Mouse (Mus musculus) adrenal gland, postnatal 4 days (tissue): Measurements from ENCODE around the gene Mthfd2. TPM values are rescaled to one million over a fixed set of nuclear protein-coding genes. Genes with fewer than 3 reads are reported as not detected.
"Not testable (repeated sequence)": the region's sequence is repeated elsewhere in the genome, so short reads cannot be mapped to it uniquely, and the experiment has no call there.

Source experiments
- DNase-seq, 2 experiments: peaks; one replicate each; pipeline ENCODE4 v3.0.0; 2021 to 2022; ENCODE audit warnings: low spot score in 2 of 2, mixed read lengths in 2 of 2
- long read RNA-seq, 2 experiments: library from polyadenylated mRNA; stranded (forward); transcript quantifications; one replicate each; pipeline ENCODE4 v2.0.0; 2021
- total RNA-seq, 2 experiments: library from RNA; stranded (reverse); gene quantifications; 2 replicates each; pipeline ENCODE4 v1.2.3; 2021

Mthfd2 gene
- total RNA-seq = 10 to 100 TPM; 18.2 to 23.8 TPM
- long read RNA-seq, experiment 1, transcript Mthfd2-201 (8 exons, 2,085 nt) = major isoform, 12 of 16 reads
- long read RNA-seq, experiment 1, partial matches to known transcripts = 1 of 16 reads
- long read RNA-seq, experiment 1, other reads (novel, unspliced or antisense) = 3 of 16 reads
- long read RNA-seq, experiment 2, transcript Mthfd2-201 (8 exons, 2,085 nt) = major isoform, 28 of 33 reads
- long read RNA-seq, experiment 2, partial matches to known transcripts = 1 of 33 reads
- long read RNA-seq, experiment 2, other reads (novel, unspliced or antisense) = 4 of 33 reads

DNA sequence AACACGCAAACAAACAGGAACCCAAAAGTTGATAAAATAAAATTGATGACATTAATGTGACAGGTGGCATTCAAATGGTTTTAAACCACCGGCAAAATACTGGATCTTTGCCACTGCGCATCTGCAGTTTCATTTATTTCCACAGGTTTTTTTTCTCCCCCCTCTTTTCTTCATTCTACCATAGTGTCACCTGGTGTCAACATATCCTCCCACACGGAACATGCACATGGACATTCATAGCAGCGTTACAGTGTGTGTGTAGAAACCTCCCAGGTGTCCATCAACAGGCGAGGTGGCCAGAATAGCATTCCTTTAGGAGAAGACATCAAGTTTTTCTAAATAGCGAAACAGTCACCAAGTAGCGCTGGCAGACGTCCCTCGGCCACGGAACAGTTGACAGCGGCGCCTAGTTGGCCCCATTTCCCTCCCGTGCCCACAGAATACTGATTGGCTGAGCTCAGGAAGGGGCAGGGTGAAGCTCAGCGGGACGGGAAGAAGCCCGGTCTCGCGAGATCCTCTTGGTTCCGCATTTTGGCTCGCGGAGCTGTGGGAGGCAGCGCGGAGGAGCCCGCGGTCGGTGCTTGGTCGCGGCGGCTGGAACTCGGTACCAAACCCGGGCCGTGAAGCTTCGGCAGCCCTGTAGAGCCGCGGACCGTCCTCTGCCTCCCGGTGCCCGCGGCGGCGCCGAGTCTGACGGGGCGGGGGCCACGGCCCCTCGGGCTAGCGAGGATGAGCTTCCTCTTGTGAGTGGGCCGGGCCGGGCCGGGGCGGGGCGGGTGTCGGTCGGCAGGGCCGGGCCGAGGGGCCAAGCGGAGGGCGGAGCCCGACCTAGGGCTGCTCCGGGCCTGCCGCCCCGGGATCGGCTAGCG lies at the start of gene Mthfd2, which contains the start of gene Mob1a:
TSS of gene Mthfd2 (minus strand) at position 384 of the 869 bp plus-strand sequence.
TSS of gene Mob1a (plus strand) at position 492 of the 869 bp plus-strand sequence.
- DNase-seq = peak; percentile 82 to 89

GRCm38 (mm10) chr6:83373704-83374300 lies 48.1 kb upstream of the Mthfd2 start:
- no peak for DNase-seq

GRCm38 (mm10) chr6:83371350-83371749 lies 45.6 kb upstream of the Mthfd2 start:
- DNase-seq = no peak

DNA sequence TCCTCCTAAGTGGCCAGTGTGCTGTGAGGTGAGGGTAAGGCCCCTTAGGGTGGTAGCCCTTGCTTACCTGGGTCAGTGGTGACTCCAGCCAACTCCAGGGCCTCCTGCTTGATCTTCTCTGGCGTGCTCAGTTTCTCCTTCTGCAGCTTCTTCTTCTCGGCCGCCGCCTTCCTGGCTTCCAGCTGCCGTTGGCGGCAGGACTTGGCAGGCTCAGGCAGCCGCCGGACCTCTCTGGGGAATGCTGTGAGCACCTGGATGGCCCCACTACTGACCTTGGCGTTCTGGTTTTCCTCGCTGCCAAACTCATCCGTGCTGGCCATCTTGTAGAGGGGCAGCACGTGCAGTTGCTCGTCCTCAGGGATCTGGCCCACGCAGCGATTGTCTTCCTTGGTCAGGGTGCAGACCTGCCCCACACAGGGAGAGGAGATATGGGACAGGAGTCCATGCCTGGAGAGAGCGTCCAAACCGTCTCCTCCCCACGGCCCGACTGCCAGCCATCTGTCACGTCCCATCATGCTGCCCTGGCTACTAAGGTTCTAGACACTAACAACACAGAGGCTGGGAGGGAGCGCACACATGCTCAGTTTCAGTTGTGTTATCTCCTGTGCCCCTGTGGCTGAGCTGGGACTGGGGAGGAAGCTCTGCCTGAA lies 44.7 kb upstream of the Mthfd2 start:
- no peak for DNase-seq

- no peak for DNase-seq
Observed at GRCm38 (mm10) chr6:83363075-83363474, 37.4 kb upstream of the Mthfd2 start.

- no peak for DNase-seq
Observed at GRCm38 (mm10) chr6:83361523-83362248, 36.0 kb upstream of the Mthfd2 start.

DNA sequence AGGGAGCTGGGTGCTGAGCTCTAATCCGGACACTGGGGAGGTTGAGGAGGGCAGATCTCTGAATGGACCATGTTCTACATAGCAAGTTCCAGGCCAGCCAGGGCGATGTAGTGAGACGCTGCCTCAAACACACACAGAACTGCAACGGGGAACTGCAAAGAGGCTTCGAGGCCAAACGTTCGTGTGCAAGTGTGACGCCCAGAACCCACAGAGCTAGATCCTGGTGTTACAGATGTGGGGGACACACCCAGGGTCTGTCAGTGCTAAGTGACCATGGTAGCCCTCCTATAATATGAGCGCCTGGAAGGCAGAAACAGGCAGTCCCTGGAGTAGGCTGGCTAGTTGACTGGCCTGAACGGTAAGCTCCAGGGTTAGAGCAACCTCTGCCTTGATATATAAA lies 31.7 kb upstream of the Mthfd2 start:
- DNase-seq = no peak

- peak; percentile 70 to 77 for DNase-seq
Observed at GRCm38 (mm10) chr6:83356569-83357138, 30.9 kb upstream of the Mthfd2 start.

DNA sequence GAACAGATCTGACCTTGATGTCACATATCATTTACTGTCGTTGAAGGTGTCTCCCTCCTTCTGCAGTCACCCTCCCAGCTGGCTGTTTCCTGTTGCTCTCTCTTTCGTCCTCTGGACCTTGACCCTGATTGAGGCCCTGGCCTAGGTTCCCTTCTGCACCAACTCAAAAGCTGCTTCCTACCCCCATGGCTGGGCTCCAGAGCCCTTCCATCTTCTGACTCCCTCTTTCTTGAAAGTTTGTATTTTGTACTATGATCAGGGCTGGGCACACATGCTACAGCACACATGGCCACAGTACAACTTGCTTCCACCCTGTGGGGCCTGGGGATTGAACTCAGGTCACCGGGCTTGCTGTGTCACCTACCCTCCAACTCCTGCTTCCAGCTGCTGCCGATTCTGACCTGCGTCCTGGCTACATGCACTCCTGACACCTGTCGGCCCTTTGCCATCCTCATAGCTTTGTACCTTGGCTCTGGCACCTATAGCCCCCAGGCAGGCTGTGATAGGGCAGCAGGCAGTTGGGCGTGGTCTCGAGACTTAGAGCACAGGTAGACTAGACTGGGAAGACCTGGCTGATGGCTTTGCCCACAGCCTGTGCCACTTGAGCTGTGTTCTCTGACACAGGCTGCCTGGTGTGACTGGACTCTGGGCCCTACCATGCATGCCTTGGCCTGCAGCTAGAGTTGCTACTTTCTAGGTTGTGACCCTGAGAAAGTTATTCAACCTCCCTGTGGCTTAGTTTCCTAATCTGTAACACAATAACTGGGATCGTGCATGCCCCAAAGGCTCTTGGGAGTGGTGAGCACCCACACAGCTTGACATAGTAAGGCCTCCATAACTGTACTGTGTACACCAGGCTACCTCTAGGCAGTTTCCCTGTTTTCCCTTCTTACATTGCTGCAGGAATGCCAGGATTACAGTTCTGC lies 29.4 kb upstream of the Mthfd2 start:
- no peak for DNase-seq

DNA sequence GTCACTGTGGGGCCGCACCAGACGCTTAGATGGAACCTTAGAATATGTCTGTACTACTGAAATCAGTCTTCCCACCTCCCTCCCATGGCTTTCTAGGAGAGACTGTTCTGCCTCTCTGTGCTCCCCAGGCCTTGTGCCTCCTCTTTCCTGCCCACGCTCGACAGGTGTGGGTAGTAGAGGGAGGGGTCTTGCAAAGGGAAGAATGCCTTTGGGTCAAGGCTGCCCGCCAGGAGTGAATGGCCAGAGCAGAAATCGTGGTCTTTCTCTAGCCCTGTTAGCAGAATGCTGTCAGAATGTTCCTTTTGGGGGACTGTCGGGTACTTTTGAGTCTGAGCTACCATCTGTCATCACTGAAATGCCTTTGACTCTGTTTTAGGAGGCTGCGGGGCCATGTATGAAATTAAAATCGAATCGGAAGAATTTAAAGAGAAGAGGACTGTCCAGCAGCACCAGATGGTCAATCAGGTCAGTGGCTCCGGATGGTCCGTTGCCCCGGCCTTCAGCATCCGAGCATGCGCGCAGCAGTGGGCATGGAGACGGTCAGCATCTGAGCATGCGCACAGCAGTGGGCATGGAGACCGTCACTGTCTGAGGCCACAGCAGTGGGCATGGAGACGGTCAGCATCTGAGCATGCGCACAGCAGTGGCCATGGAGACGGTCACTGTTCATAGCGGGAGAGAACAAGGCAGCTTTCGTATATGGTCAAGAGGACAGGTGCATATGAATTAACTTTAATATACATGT lies 27.1 kb upstream of the Mthfd2 start:
- DNase-seq = no peak

GRCm38 (mm10) chr6:83351490-83352160 lies 25.9 kb upstream of the Mthfd2 start:
- DNase-seq = no peak

DNA sequence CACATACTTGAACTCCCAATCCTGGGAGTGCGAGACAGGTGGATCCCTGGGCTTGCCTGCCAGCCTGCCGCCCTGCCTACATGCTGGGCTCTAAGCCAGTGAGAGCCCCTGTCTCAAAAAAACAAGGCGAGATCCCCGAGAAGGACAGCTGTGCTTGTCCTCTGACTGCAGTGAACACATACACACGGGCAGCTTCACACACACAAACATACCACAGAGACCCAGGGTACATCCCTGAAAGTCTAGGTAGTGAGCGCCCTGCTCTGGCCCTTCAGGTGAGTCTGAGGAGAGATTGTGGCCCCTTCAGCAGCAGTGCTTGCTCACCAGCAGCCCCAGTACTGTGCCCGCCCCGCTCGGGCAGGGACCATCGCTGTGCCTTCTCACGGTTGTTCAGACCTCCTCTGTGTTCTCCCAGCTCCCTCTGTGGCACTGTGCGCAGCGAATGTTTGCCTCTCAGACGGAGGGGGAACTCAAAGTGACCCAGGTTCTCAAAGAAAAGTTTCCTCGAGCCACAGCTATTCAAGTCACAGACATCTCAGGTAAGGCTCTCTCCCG lies 25.2 kb upstream of the Mthfd2 start:
- no peak for DNase-seq

DNA sequence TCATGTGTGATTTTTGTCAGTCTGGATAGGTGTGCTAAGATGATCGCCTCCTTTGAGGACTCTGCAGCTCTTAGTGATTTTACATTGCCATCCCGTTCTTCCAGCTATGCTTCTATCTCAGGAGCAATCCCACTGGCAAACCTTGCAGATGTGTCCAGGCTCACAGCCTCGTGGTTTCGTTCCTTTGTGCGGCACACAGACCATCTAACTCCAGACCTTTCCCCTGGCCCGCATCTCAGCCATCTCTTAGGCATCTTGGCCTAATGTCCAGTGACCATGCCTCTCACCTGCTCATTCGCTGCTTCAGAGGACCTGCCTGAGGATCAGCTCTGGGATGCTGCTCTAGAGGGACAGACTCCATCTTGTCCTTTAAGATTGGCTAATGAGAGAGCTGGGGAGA lies 24.5 kb upstream of the Mthfd2 start:
- no peak for DNase-seq

- DNase-seq = peak; percentile 86 to 96
Observed at GRCm38 (mm10) chr6:83349274-83349958, 23.7 kb upstream of the Mthfd2 start.

DNA sequence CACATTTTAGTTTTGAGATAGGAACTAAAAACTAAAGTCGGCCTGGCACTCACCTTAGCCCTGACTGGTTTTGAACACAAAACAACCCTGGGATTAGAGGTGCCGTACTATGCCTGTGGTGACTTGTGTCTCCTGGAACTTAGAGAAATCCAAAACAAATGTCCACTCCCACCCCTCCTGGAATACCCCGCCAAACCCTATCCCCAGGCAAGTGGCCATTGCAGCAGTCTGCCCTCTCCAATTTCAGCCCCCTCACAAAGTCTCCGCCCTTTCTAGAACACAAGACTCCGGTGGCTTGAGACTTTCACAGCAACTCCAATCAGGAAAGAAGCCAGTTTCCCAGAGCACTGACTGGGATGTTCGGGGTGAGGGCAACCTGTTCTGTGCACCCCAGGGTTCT lies 23.2 kb upstream of the Mthfd2 start, which contains the start of gene Bola3:
TSS of gene Bola3 (plus strand) at position 275 of the 400 bp plus-strand sequence.
- DNase-seq = no peak

DNA sequence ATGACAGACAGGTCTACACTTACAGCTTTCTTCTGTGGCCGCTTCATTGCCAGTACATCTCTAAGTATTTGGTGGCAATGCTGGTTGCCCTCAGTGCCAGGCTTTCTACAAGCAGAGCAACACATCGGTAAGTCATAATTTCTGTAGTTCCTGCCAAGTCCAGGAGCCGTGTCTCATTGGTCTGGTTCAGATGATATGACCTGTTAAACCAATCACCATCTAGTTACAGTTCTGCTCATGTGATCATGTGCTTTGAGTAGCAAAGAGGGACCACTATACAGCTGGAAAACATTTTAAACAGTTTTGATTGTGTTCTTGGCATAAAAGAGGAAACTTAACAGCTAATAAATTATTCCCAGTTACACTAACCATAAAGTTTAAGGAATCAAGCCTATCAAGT lies 22.2 kb upstream of the Mthfd2 start:
- no peak for DNase-seq

DNA sequence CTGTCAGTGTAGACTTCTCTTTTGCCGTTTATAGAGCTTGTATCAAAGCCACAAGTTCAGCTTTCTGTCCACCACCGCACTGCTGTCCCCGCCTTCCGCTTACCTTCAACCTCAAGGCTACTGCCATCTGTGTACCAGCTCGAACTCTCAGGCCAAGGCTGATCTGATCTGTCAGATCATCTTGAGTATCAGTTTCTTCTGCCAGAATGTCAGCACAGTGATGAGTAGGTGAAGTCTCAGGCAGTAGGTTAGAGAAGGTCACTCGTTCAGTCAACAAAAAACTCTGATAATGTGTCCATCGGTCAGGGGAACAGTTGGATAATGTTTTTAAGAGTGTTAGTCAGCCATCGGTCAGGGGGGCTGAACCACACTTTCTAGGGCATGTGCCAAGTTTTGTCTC lies 19.6 kb upstream of the Mthfd2 start:
- DNase-seq = not testable (repeated sequence)
